Mouse (Mus musculus) left cerebral cortex, adult 11 months (tissue): Measurements from ENCODE around the gene Kcnip4.

ENCODE experiments used
- DNase-seq: peaks from one replicate; pipeline ENCODE4 v3.0.0; 2022; ENCODE audit warnings: low spot score

The Kcnip4 gene

GRCm38 (mm10) chr5:48412261-48412660 is 1112.4 kb downstream of the Kcnip4 start:
- DNase-seq = no peak

GRCm38 (mm10) chr5:48411462-48411861 is 1113.2 kb downstream of the Kcnip4 start:
- DNase-seq = no peak

- no peak for DNase-seq
Measured at GRCm38 (mm10) chr5:48410348-48410747, 1114.4 kb downstream of the Kcnip4 start.

GRCm38 (mm10) chr5:48408276-48408675 is 1116.4 kb downstream of the Kcnip4 start:
- no peak for DNase-seq

GRCm38 (mm10) chr5:48402497-48402896 is 1122.2 kb downstream of the Kcnip4 start:
- DNase-seq = no peak

- DNase-seq = peak; percentile 91
Measured at GRCm38 (mm10) chr5:48371890-48372766, 1152.6 kb downstream of the Kcnip4 start.

- no peak for DNase-seq
Measured at GRCm38 (mm10) chr5:48349309-48349708, 1175.4 kb downstream of the Kcnip4 start.

GRCm38 (mm10) chr5:48345983-48346648 is 1178.6 kb downstream of the Kcnip4 start:
- no peak for DNase-seq

- DNase-seq = peak; percentile 12
Measured at GRCm38 (mm10) chr5:48345095-48345982, 1179.4 kb downstream of the Kcnip4 start.

GRCm38 (mm10) chr5:48340808-48341433 is 1183.8 kb downstream of the Kcnip4 start:
- no peak for DNase-seq
